In the genomic region with DNA sequence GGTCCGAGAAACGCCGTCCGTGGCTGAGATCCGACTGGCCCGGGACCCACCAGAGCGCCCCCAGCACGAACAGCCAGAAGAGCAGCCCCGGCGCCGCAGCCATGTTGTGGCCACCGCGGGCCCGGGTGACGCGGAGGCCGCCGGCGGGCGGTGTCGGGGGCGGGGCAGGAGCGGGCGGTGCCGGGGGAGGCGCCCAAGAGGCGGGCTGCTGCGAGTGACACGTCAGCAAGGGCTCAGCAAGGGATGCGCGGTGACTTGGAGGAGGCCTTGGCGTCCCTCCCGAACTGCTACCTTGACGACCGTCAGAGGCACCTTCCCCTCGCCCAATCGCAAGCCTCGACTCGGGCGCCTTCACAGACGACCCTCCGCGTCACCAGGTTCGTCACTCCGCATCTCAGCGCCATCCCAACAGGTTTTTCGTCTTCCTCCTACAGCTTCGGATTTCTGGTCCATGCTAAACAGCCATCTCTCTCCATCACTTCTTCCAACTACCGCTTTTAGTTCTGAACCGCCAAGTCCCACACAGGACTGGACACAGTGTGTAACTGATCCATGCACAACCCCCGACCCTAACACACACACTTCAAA, we compare ENCODE assay signal across 8 mouse cellular contexts. TPM values are rescaled to one million over a fixed set of nuclear protein-coding genes. Genes with fewer than 3 reads are reported as not detected.
A peak's percentile ranks its signal among the peaks of the same experiment; 100 is the strongest.
DNase-seq lines count a peak whose midpoint lies in the region; ATAC-seq lines count a peak whose summit lies in the region.

A gene (minus strand): TSS at position 127 of the 588 bp plus-strand sequence.

- peak; percentile 98 for ATAC-seq in erythroid progenitor cell, adult 5-6 weeks (replicated peaks; ENCODE audit: low FRiP score, poor library complexity, severe bottlenecking)
- peak; percentile 98 for ATAC-seq in heart, embryonic 13.5 days (ENCODE audit: extremely low read depth, insufficient number of reproducible peaks, low FRiP score, low TSS enrichment)
- ATAC-seq in liver, embryonic 12.5 days: peak; percentile 100
- ATAC-seq in stomach, embryonic 15.5 days (ENCODE audit: insufficient read depth, low FRiP score, low read depth): peak; percentile 97

- peaks cover 11% of the 10 kb centered on the region for H3K36me3 ChIP-seq in heart, embryonic 13.5 days
- peaks cover 5% of the 10 kb centered on the region; the same call in 1 of the 2 replicates for H3K36me3 ChIP-seq in liver, embryonic 12.5 days
- H3K36me3 ChIP-seq in stomach, embryonic 15.5 days: peaks cover 12% of the 10 kb centered on the region; the same call in 1 of the 2 replicates

- no peaks in the 10 kb centered on the region for H3K9me3 ChIP-seq in heart, embryonic 13.5 days
- H3K9me3 ChIP-seq in liver, embryonic 12.5 days (replicated peaks): no peaks in the 10 kb centered on the region
- H3K9me3 ChIP-seq in stomach, embryonic 15.5 days: 0 out of 2 replicates have a peak, but pooled peaks cover under 1% of the 10 kb centered on the region

- peaks cover 19% of the 10 kb centered on the region for H3K4me1 ChIP-seq in heart, embryonic 13.5 days
- H3K4me1 ChIP-seq in liver, embryonic 12.5 days: peaks cover 27% of the 10 kb centered on the region
- H3K4me1 ChIP-seq in stomach, embryonic 15.5 days: peaks cover 12% of the 10 kb centered on the region; the same call in 1 of the 2 replicates

- peak within 1 kb of the TSS; percentile 97 for H3K4me3 ChIP-seq in heart, embryonic 13.5 days
- H3K4me3 ChIP-seq in liver, embryonic 12.5 days: peak within 1 kb of the TSS; percentile 74
- H3K4me3 ChIP-seq in stomach, embryonic 15.5 days (replicated peaks): peak within 1 kb of the TSS; percentile 64

- peak within 1 kb of the TSS; percentile 67 for H3K27ac ChIP-seq in heart, embryonic 13.5 days (replicated peaks)
- H3K27ac ChIP-seq in liver, embryonic 12.5 days: no peak within 1 kb of the TSS
- H3K27ac ChIP-seq in stomach, embryonic 15.5 days: peak within 1 kb of the TSS; percentile 66; the same call in 1 of the 2 replicates

- peaks cover 6% of the 10 kb centered on the region for H3K27me3 ChIP-seq in heart, embryonic 13.5 days (replicated peaks)
- peaks cover 23% of the 10 kb centered on the region for H3K27me3 ChIP-seq in liver, embryonic 12.5 days (replicated peaks)
- H3K27me3 ChIP-seq in stomach, embryonic 15.5 days (replicated peaks): no peaks in the 10 kb centered on the region

- DNase-seq in CD4-positive helper T cell, adult 2 months (ENCODE audit: low read depth, low spot score): peak; percentile 97
- peak; percentile 92 for DNase-seq in brain, embryonic 18.5 days (ENCODE audit: low read depth, low spot score)
- DNase-seq in kidney, postnatal 10 days: peak; percentile 96
- peak; percentile 87 to 91 for DNase-seq in natural killer cell, adult 2 months (ENCODE audit: low spot score in 2 of 2)

- under 1% methylated on average over 51 of the region's 51 CpGs for WGBS in heart, embryonic 13.5 days
- 1% methylated on average over 50 of the region's 51 CpGs for WGBS in liver, embryonic 12.5 days (ENCODE audit: insufficient replicate concordance)
- under 1% methylated on average over 47 of the region's 51 CpGs for WGBS in stomach, embryonic 15.5 days

- peak within 1 kb of the TSS; percentile 95 for H3K4me2 ChIP-seq in heart, embryonic 13.5 days
- peak within 1 kb of the TSS; percentile 98 for H3K4me2 ChIP-seq in liver, embryonic 12.5 days
- peak within 1 kb of the TSS; percentile 77 for H3K4me2 ChIP-seq in stomach, embryonic 15.5 days

- peak within 1 kb of the TSS; percentile 97 for H3K9ac ChIP-seq in heart, embryonic 13.5 days
- H3K9ac ChIP-seq in liver, embryonic 12.5 days: peak within 1 kb of the TSS; percentile 83
- H3K9ac ChIP-seq in stomach, embryonic 15.5 days: peak within 1 kb of the TSS; percentile 61

RNA-seq across cellular contexts. Expression of the gene that starts here (rescaled TPM):
- 25.6 and 59.5 TPM in 2 replicates for total RNA-seq in erythroid progenitor cell, adult 5-6 weeks (2015; ENCODE audit: low replicate concordance)
- 32.2 and 47.9 TPM in 2 replicates for total RNA-seq in erythroid progenitor cell, adult 5-6 weeks (2017; ENCODE audit: low replicate concordance)
- 57.9 and 60.5 TPM in 2 replicates for polyA plus RNA-seq in heart, embryonic 13.5 days (2015; fragmentation: Nextera tagmentation; extraction: Ambion mirVana)
- 48.0 and 49.3 TPM in 2 replicates for polyA plus RNA-seq in liver, embryonic 12.5 days (2016; fragmentation: Nextera tagmentation; extraction: Ambion mirVana)
- 90.0 and 103 TPM in 2 replicates for polyA plus RNA-seq in stomach, embryonic 15.5 days (2015; fragmentation: Nextera tagmentation; extraction: Ambion mirVana)
